Mouse (Mus musculus) lung, adult 2 months (tissue): ENCODE measurements around the gene Plcxd2. TPM values are rescaled to one million over a fixed set of nuclear protein-coding genes. Genes with fewer than 3 reads are reported as not detected.

Experiments used
- DNase-seq: peaks from one replicate; pipeline ENCODE4 v3.0.0; 2022
- H3K4me1 ChIP-seq: fragments of 200-500 bp; 2 replicates; pipeline ENCODE4 v1.6.1; 2011; ENCODE audit warnings: low read length; ENCODE audit not compliant: control insufficient read depth, insufficient read depth
- H3K4me3 ChIP-seq: fragments of 200-500 bp; replicated peaks from 2 replicates; pipeline ENCODE3; 2011; ENCODE audit warnings: low read depth, mild to moderate bottlenecking, control low read depth, low read length; ENCODE audit errors: extremely low read depth
- CTCF ChIP-seq: fragments of 200-500 bp; IDR thresholded peaks from 2 replicates; pipeline ENCODE4 v1.5.1; 2011; ENCODE audit warnings: mild to moderate bottlenecking, low read length, control low read depth; ENCODE audit not compliant: insufficient read depth
- POLR2A ChIP-seq: fragments of 200-500 bp; IDR thresholded peaks from 2 replicates; pipeline ENCODE4 v1.6.1; 2011; ENCODE audit warnings: low read depth, mild to moderate bottlenecking, control low read depth, low read length, borderline replicate concordance; ENCODE audit errors: extremely low read depth
- WGBS: fragments of 180-500 bp; shearing (Covaris S2); methylation state at CpG from one replicate; pipeline ENCODE4 v1.1.7; 2018; 5-methylcytosine and 5-hydroxymethylcytosine counted together
- polyA plus RNA-seq: library from polyadenylated mRNA; depleted of rRNA; stranded (reverse); fragments of >200 nt; gene quantifications from 2 replicates; pipeline ENCODE4 v1.2.3, GENCODE M21; 2012

Plcxd2 gene
- polyA plus RNA-seq, 1 experiment = 0.84 TPM

DNA sequence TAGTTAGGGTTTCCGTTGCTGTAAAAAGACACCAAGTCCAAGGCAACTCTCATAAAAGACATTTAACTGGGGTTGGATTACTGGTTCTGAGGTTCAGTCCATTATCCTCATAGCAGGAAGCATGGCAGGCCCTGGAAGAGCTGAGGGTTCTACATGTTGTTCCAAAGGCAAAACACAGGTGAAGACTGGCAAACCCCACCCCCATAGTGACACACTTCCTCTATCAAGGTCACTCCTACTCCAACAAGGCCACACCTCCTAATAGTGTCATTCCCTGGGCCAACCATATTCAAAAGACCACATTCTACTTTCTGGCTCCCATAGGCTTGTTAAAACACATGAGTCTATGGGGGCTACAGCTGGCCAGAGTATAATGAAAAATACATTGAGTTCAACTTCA, 1.7 kb upstream of the Plcxd2 start:
- H3K4me3 ChIP-seq = no peak overlapping the region
- TF ChIP-seq CTCF = no peak
- TF ChIP-seq POLR2A = no peak
- DNase-seq = no peak
- peaks cover 3% of the 10 kb centered on the region for H3K4me1 ChIP-seq
- WGBS = 97% methylated on average over 1 of the region's 1 CpGs

DNA sequence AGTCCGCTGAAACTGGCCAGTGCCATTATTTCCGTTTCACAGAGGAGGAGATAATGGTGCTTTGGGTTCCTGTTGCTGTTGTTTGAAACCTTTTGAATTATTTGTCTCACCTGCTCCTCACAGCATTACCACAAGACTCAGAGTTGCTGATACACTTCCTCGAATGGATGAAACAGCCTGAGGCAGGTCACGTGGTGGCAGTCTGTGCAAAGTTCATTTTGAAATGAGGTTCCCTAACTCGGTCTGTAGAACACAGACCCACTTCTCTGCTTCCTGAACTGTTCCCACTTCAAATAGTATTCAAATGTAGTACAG, 845 bp upstream of the Plcxd2 start:
- H3K4me3 ChIP-seq = peak overlapping the region; percentile 64
- H3K4me1 ChIP-seq = peaks cover 3% of the 10 kb centered on the region
- no peak for TF ChIP-seq POLR2A
- no peak for TF ChIP-seq CTCF
- DNase-seq = no peak
- WGBS = 12% methylated on average over 5 of the region's 5 CpGs

DNA sequence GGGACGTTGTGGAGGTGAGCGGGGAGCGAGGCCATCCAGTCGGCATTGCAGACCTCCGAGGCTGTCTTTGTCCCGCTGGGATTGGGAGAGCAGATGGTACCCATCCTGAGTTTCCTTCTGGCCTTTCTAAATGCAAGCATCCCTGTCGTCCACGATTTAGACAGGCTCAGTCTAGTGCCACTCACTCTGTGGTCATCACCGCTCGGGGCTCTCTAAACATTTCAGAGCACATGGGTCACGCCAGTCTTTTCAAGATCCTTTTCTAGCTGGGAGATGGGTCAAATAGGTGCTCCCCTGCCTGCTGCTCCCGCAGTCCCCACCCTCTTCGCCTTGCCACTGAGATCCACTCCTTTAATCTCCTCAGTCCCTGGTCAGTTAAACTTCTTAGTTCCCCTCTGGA, 301 bp downstream of the Plcxd2 start:
- Histone ChIP-seq H3K4me1 (peaks cover 3% of the 10 kb centered on the region), H3K4me3 (peak overlapping the region; percentile 57)
- 3% methylated on average over 13 of the region's 13 CpGs for WGBS
- TF ChIP-seq POLR2A (no peak), CTCF (no peak)
- DNase-seq = peak; percentile 8

DNA sequence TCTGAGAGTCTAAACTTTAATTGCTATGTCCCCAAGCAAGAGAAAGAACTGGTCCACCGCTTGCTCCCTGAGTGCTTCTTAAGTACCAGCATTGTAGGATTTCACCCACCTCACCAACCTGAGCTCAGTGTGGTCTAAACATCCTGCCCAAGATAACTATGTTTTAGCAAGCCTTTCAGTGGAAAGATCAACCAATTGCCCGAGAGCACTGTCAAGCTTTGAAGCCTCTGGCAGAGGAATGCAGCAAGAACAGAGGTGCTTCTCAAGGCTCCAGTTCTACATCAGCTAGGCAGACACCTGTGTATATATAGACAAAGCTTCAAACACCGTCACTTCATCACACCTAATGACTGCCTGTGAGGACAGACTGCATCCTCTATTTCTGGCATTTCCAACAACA, 1.3 kb downstream of the Plcxd2 start:
- WGBS = 71% methylated on average over 3 of the region's 3 CpGs
- peaks cover 3% of the 10 kb centered on the region for H3K4me1 ChIP-seq
- DNase-seq = no peak
- TF ChIP-seq POLR2A (no peak), CTCF (no peak)
- no peak overlapping the region for H3K4me3 ChIP-seq

DNA sequence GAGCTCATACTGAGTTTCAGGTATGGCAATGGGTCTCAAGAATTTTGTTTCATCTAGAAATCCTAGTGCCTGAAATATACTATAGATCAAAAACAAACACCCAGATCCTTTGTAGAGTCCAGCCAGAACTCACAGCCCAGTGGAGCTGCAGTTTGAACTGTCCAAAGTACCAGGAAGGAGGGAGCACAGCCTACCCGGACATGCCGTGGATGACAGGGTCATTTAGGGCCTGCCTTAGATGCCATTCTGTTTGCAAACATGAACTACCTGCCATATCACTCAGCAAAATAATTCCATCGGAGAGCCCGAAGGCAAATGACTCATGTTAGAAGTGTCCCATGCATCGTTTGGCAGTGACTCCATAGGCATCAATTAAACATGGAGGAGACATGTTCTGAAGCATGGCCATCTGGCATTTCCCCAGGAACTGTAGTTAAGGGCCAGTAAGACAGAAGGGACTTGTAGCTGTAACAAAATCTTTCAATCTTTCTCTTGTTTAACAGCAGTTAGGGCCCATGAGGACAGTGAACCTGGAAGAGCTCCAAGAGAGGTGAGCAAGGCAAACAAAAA, 1.9 kb downstream of the Plcxd2 start:
- 68% methylated on average over 5 of the region's 5 CpGs for WGBS
- no peak for DNase-seq
- Histone ChIP-seq H3K4me1 (peaks cover 3% of the 10 kb centered on the region), H3K4me3 (no peak overlapping the region)
- no peak for TF ChIP-seq CTCF
- no peak for TF ChIP-seq POLR2A

DNA sequence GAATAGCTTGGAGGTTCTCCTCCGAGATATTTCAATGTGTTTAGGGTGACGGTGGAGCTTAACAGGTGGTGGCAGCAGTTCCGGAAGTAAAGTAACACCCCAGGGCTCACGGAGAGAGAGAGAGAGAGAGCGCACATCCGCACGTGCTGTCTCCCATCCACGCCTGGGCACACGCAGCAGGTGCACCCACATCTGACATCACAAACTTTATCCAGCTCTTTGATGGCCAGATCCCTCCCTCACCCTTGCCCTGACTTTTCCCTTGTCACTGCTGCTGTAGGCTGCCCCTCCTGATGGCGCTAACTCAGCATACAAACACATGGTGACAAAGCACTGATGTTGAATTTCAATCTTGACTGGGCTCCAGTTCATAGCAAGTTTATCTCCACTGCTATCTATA, 3.8 kb downstream of the Plcxd2 start:
- WGBS = 75% methylated on average over 10 of the region's 10 CpGs
- H3K4me3 ChIP-seq = no peak overlapping the region
- H3K4me1 ChIP-seq = peaks cover 3% of the 10 kb centered on the region
- DNase-seq = no peak
- TF ChIP-seq POLR2A (no peak), CTCF (no peak)

DNA sequence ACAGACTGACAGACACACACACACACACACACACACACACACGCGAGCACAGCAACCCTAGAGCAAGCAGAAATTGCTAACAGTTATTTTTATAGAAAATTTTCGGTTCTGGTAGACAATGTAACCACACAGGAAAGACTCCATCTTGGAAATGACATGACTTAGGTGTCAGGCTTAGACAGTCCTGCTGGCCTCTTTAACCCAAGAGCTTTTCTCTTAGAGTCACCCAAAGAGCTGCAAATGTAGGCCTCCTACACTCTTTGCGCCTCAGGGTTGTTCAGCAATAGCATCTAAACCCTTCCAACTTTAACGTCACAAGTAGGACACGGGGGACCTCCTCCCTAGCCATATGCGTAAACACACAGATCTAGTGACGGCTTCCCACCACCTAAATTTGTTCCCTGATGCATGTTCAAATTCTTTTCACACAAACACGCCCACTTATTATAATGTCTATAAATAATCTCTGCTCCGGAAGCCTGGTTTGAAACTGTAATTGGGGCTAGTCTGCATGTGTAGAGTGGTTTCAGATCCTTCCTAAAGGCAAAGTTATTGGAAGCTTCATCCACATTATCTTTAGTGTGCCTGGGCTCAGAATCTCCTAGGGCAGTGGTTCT, 8.4 kb downstream of the Plcxd2 start:
- TF ChIP-seq CTCF = no peak
- no peak for TF ChIP-seq POLR2A
- no peak overlapping the region for H3K4me3 ChIP-seq
- 72% methylated on average over 10 of the region's 10 CpGs for WGBS

DNA sequence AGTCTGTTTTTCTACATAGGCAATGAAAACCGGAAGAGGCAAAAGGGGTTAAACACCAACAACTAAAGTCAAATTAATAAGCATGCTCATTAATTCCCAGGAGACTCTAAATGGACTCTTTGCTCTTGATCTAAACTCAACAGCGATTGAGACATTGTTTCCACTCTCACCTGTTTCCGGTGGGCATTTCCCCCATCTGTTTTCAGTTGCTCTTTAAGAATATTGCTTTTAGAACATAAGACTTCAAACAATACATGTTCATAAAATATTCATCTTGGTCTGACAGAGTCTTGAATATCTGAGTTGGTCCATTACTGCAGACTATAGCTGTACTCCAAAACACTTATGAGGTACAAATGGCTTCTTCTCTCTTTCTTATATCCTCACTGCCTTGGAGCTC, 9.0 kb downstream of the Plcxd2 start:
- Histone ChIP-seq H3K4me1 (no peaks in the 10 kb centered on the region; the same call in 1 of the 2 replicates), H3K4me3 (no peak overlapping the region)
- TF ChIP-seq CTCF (no peak), POLR2A (no peak)
- 82% methylated on average over 3 of the region's 3 CpGs for WGBS
- no peak for DNase-seq

More for the DNA sequence above, 8.4 kb downstream of the Plcxd2 start:
- DNase-seq = no peak
- H3K4me1 ChIP-seq = no peaks in the 10 kb centered on the region; the same call in 1 of the 2 replicates

DNA sequence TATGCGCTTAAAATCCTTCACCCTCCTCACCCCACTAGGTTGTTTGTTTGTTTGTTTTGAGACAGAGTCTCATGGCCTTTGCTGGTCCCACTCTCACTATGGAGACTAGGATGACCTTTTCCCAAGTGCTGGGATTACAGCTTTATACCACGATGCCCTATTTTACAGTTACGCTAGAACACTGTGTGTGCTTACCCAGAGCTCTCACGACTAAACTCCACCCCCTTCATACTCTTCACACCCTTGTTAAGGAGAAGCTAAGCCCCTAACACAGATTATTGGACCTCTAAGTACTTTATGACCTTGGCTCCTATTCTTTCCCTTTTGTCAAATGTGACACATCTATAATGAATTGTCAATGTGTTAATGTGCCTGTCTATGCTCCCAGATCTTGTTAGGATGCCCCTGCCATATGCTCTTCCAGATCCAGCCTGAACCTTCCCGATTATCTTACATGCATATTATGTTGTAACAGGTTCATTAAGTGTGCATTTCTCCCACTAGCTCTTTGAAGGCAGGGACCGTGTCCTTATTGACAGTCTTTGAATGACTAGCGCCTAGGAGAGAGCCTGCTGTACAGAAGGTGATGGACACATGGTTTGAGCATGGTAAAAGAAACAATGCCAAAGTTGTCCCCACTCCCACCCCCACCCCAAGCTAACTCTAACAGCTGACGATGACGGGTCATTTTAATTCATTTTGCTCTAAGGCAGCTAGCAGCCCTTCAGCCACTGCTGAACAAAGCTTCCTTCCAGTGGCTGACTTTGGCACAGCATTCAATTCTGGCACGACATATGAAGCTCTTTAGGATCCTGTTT, 10.4 kb downstream of the Plcxd2 start:
- H3K4me1 ChIP-seq = no peaks in the 10 kb centered on the region; the same call in 1 of the 2 replicates
- no peak for TF ChIP-seq CTCF
- no peak for TF ChIP-seq POLR2A
- H3K4me3 ChIP-seq = no peak overlapping the region
- 72% methylated on average over 10 of the region's 10 CpGs for WGBS
- DNase-seq = no peak
